Mouse (Mus musculus) liver, embryonic 13.5 days (tissue): ENCODE results near the gene Kazn. TPM values are rescaled to one million over a fixed set of nuclear protein-coding genes. Genes with fewer than 3 reads are reported as not detected.
A peak's percentile ranks its signal among the peaks of the same experiment; 100 is the strongest.

Source experiments
- ATAC-seq: fragments of 200-750 bp; cut with Nextera tagmentation; 2 replicates; pipeline ENCODE4 v1.8.0; 2017; ENCODE audit warnings: low read depth, mild to moderate bottlenecking, moderate number of reproducible peaks, moderate library complexity
- DNase-seq: peaks from one replicate; pipeline ENCODE4 v3.0.0; 2022
- H3K27ac ChIP-seq: fragments of 300-500 bp; sonication (generic); 2 replicates; pipeline ENCODE4 v1.5.1; 2015; ENCODE audit warnings: moderate library complexity, mild to moderate bottlenecking, inconsistent platforms
- H3K27me3 ChIP-seq: fragments of 300-500 bp; sonication (generic); 2 replicates; pipeline ENCODE4 v1.6.1; 2015; ENCODE audit warnings: mild to moderate bottlenecking, inconsistent platforms
- H3K36me3 ChIP-seq: fragments of 300-500 bp; sonication (generic); 2 replicates; pipeline ENCODE4 v1.6.1; 2015; ENCODE audit warnings: mild to moderate bottlenecking, inconsistent platforms
- H3K4me1 ChIP-seq: fragments of 300-500 bp; sonication (generic); replicated peaks from 2 replicates; pipeline ENCODE4 v1.6.1; 2015; ENCODE audit warnings: inconsistent platforms
- H3K4me2 ChIP-seq: fragments of 300-500 bp; sonication (generic); 2 replicates; pipeline ENCODE4 v1.6.1; 2015; ENCODE audit warnings: inconsistent platforms, mild to moderate bottlenecking, moderate library complexity
- H3K4me3 ChIP-seq: fragments of 300-500 bp; sonication (generic); replicated peaks from 2 replicates; pipeline ENCODE4 v1.5.1; 2015; ENCODE audit warnings: mild to moderate bottlenecking, inconsistent platforms
- H3K9ac ChIP-seq: fragments of 300-500 bp; sonication (generic); 2 replicates; pipeline ENCODE4 v1.6.1; 2015; ENCODE audit warnings: mild to moderate bottlenecking, inconsistent platforms
- H3K9me3 ChIP-seq: fragments of 300-500 bp; sonication (generic); replicated peaks from 2 replicates; pipeline ENCODE4 v1.6.1; 2016; ENCODE audit warnings: inconsistent platforms
- WGBS: fragments of 180-500 bp; shearing (Covaris S2); methylation state at CpG from one replicate; pipeline ENCODE4 v1.1.7; 2015; ENCODE audit not compliant: insufficient replicate concordance; 5-methylcytosine and 5-hydroxymethylcytosine counted together
- polyA plus RNA-seq: library from polyadenylated mRNA; unstranded; fragments of >200 nt; fragmentation: Nextera tagmentation; extraction: Ambion mirVana; gene quantifications from 2 replicates; pipeline ENCODE4 v1.2.1, GENCODE M21; 2015

The Kazn gene
- polyA plus RNA-seq, 1 experiment from 2014 or later: 0.65 TPM

DNA sequence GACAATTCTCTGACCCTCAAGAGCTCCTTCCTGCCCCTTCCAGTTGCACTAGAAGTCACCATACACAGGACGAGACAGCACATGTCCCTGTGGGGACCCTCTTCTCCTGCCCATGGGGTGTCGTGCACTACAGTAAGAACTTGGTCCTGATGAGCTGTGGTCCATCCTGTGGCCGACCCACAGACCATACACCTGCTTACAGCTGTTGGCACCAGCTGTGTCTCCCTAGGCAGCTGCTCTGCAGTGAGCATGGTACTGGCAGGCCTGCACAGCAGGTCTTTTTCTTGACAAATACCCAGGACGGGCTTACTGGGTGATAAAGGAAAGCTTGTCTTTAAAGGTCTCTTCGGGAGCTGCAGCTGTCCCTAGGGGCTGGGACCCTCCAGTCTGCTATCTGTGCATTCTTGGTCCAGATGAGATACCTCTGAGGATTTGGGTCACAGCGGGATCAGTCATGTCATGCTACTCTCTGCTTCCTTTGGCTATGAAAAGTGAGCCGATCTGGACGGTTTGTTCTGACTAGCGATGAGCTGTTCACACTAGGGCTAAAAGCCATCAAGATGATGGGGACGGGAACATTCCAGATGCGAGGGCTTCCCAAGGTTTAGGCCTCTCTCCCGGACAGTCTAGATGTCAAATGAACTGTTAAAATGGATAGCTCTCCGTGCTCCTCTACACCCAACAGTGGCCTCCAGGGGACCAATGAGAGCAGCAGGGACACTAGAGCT, 179.9 kb downstream of the Kazn start:
- Histone ChIP-seq H3K4me2 (no peak overlapping the region), H3K27me3 (peaks cover 3% of the 10 kb centered on the region; the same call in 1 of the 2 replicates), H3K9me3 (no peaks in the 10 kb centered on the region), H3K9ac (no peak overlapping the region), H3K4me1 (peaks cover 45% of the 10 kb centered on the region), H3K36me3 (no peaks in the 10 kb centered on the region), H3K4me3 (no peak overlapping the region), H3K27ac (no peak overlapping the region)
- 68% methylated on average over 13 of the region's 13 CpGs for WGBS
- DNase-seq (no peak), ATAC-seq (no peak)

GRCm38 (mm10) chr4:142057529-142058216, 181.5 kb downstream of the Kazn start:
- no peak overlapping the region for H3K27ac ChIP-seq
- 76% methylated on average over 22 of the region's 22 CpGs for WGBS
- peaks cover 48% of the 10 kb centered on the region for H3K4me1 ChIP-seq
- H3K36me3 ChIP-seq: no peaks in the 10 kb centered on the region
- no peak for ATAC-seq
- no peak for DNase-seq
- no peak overlapping the region; the same call in 1 of the 2 replicates for H3K9ac ChIP-seq
- H3K27me3 ChIP-seq: no peaks in the 10 kb centered on the region
- H3K4me2 ChIP-seq: no peak overlapping the region
- no peaks in the 10 kb centered on the region for H3K9me3 ChIP-seq
- no peak overlapping the region for H3K4me3 ChIP-seq

DNA sequence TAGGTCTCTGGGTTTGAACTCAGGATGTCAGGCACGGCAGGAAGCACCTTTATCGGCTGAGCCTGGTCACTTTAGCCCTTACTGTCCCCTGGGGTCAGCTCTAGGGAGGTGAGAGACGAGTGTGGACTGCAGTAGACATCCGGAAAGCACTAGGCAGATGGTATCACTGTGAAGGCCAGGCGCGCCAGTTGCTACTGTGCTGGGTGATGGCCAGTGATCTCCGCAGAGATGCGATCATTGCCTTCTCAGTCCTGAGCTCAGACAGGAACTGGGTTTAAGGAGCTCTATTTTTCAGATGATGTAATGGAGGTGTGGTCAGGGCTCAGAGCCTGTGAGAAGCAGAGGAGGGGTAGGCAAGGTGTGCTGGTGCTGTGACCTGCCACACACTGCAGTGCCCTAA, 183.6 kb downstream of the Kazn start:
- Histone ChIP-seq H3K4me3 (no peak overlapping the region), H3K4me2 (no peak overlapping the region), H3K36me3 (no peaks in the 10 kb centered on the region), H3K9ac (no peak overlapping the region), H3K9me3 (no peaks in the 10 kb centered on the region), H3K4me1 (peaks cover 55% of the 10 kb centered on the region), H3K27me3 (no peaks in the 10 kb centered on the region), H3K27ac (no peak overlapping the region)
- ATAC-seq (no peak), DNase-seq (no peak)
- 76% methylated on average over 8 of the region's 8 CpGs for WGBS

GRCm38 (mm10) chr4:142054580-142054979, 184.6 kb downstream of the Kazn start:
- Histone ChIP-seq H3K4me3 (no peak overlapping the region), H3K9me3 (no peaks in the 10 kb centered on the region), H3K27me3 (no peaks in the 10 kb centered on the region), H3K36me3 (no peaks in the 10 kb centered on the region), H3K4me2 (no peak overlapping the region), H3K27ac (peak overlapping the region; percentile 79; the same call in 1 of the 2 replicates), H3K4me1 (peaks cover 65% of the 10 kb centered on the region), H3K9ac (no peak overlapping the region)
- ATAC-seq (peak; percentile 14; the same call in 1 of the 2 replicates), DNase-seq (no peak)
- WGBS: 58% methylated on average over 11 of the region's 11 CpGs

- Histone ChIP-seq H3K9me3 (no peaks in the 10 kb centered on the region), H3K27me3 (no peaks in the 10 kb centered on the region), H3K4me3 (no peak overlapping the region), H3K9ac (no peak overlapping the region), H3K27ac (peak overlapping the region; percentile 79), H3K4me2 (no peak overlapping the region), H3K4me1 (peaks cover 72% of the 10 kb centered on the region), H3K36me3 (no peaks in the 10 kb centered on the region)
- DNase-seq: no peak
- ATAC-seq: no peak
- WGBS: 40% methylated on average over 9 of the region's 9 CpGs
Measured at GRCm38 (mm10) chr4:142053661-142054448, 185.3 kb downstream of the Kazn start.

GRCm38 (mm10) chr4:142053261-142053660, 185.9 kb downstream of the Kazn start:
- WGBS: 24% methylated on average over 4 of the region's 4 CpGs
- no peaks in the 10 kb centered on the region for H3K9me3 ChIP-seq
- H3K9ac ChIP-seq: no peak overlapping the region
- peak overlapping the region; percentile 79 for H3K27ac ChIP-seq
- peaks cover 78% of the 10 kb centered on the region for H3K4me1 ChIP-seq
- H3K4me2 ChIP-seq: 0 out of 2 replicates have a peak overlapping the region, but pooled peaks have one; percentile 8
- no peaks in the 10 kb centered on the region for H3K27me3 ChIP-seq
- H3K36me3 ChIP-seq: no peaks in the 10 kb centered on the region
- DNase-seq (no peak), ATAC-seq (peak; percentile 33)
- H3K4me3 ChIP-seq: no peak overlapping the region

DNA sequence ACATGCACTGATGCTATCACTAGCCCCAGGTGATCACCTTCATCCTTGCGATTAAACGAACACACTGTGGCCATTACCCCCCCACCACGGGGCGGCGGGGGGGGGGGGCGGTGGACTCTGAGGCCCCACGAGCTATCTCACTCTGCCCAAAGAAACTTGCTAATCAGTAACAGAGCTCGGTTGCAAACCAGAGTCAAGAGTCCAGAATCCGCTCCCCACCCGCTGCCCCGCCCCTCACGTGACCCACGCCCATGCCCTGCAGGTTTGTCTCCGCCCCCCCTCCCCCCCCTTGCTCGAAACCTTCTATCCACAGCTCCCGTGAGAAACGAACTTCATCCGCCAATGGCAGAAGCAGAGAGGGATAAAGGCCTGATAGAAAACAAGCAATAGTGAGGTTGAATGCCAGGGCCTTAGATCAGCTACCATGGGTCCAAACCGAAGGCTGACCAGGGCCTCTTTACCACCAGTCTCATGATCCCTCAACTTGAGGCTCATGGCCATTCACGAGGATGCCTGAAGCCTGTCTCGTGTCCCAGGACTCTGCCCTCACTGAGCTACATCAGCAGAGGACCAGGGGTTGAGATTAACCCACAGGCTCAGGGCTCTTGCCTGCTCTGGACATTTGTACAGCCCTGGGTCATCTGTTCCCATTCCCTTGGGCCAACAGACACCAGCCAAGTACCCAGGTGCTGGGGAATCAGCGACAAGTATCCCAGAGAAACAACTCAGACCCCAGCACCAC, 186.6 kb downstream of the Kazn start:
- DNase-seq (no peak), ATAC-seq (peak; percentile 34)
- Histone ChIP-seq H3K4me2 (peak overlapping the region; percentile 24; the same call in 1 of the 2 replicates), H3K9me3 (no peaks in the 10 kb centered on the region), H3K36me3 (no peaks in the 10 kb centered on the region), H3K9ac (no peak overlapping the region), H3K4me3 (no peak overlapping the region), H3K27ac (peak overlapping the region; percentile 79), H3K4me1 (peaks cover 80% of the 10 kb centered on the region), H3K27me3 (no peaks in the 10 kb centered on the region)
- WGBS: 30% methylated on average over 22 of the region's 22 CpGs

Other genes starting within 250 kb of the Kazn start
- gene Fhad1, start 224.3 kb downstream of the Kazn start, polyA plus RNA-seq: 0.32 and 0.41 TPM in 2 replicates
- gene Tmem51, start 155.1 kb downstream of the Kazn start, polyA plus RNA-seq: 13.5 and 16.4 TPM in 2 replicates